Mouse (Mus musculus): ENCODE data around the gene Gm17067. TPM values are rescaled to one million over a fixed set of nuclear protein-coding genes. Genes with fewer than 3 reads are reported as not detected.
A peak's percentile ranks its signal among the peaks of the same experiment; 100 is the strongest.
"Not testable (repeated sequence)": the region's sequence is repeated elsewhere in the genome, so short reads cannot be mapped to it uniquely, and the experiment has no call there.

Gm17067 gene
- polyA plus RNA-seq (2015; fragmentation: Nextera tagmentation; extraction: Ambion mirVana): not detected in 2 replicates

- H3K4me1 ChIP-seq (ENCODE audit: control insufficient read depth, low read depth, low read length); H3K4me2 ChIP-seq (ENCODE audit: low read depth, low read length); H3K9ac ChIP-seq (ENCODE audit: low read depth, low read length); H3K9me3 ChIP-seq (replicated peaks; ENCODE audit: control insufficient read depth, low read length); H3K27ac ChIP-seq (ENCODE audit: low read length); H3K4me3 ChIP-seq (ENCODE audit: low read depth, low read length); H3K36me3 ChIP-seq (ENCODE audit: control insufficient read depth, insufficient read depth); ATAC-seq (ENCODE audit: low read depth); H3K27me3 ChIP-seq (ENCODE audit: control insufficient read depth, insufficient read depth, low read depth, low read length): not testable (repeated sequence)
- WGBS (ENCODE audit: insufficient replicate concordance): 66% methylated on average over 4 of the region's 4 CpGs
Measured at GRCm38 (mm10) chr7:42726917-42727316, at the start of gene Gm17067. Gene Gm17067 (minus strand): TSS chr7:42727017.

GRCm38 (mm10) chr7:42749836-42750235, 23.0 kb upstream of the Gm17067 start:
- 38% methylated on average over 19 of the region's 20 CpGs for WGBS (ENCODE audit: insufficient replicate concordance)
- Histone ChIP-seq H3K9me3 (replicated peaks; ENCODE audit: control insufficient read depth, low read length) (no peaks in the 10 kb centered on the region), H3K4me3 (ENCODE audit: low read depth, low read length) (no peak overlapping the region), H3K4me1 (ENCODE audit: control insufficient read depth, low read depth, low read length) (no peaks in the 10 kb centered on the region), H3K36me3 (ENCODE audit: control insufficient read depth, insufficient read depth) (no peaks in the 10 kb centered on the region), H3K27ac (ENCODE audit: low read length) (no peak overlapping the region), H3K27me3 (ENCODE audit: control insufficient read depth, insufficient read depth, low read depth, low read length) (no peaks in the 10 kb centered on the region), H3K4me2 (ENCODE audit: low read depth, low read length) (no peak overlapping the region), H3K9ac (ENCODE audit: low read depth, low read length) (no peak overlapping the region)
- ATAC-seq (ENCODE audit: low read depth): no peak

GRCm38 (mm10) chr7:42738536-42739210, 11.9 kb upstream of the Gm17067 start:
- Histone ChIP-seq H3K27me3 (ENCODE audit: control insufficient read depth, insufficient read depth, low read depth, low read length) (no peaks in the 10 kb centered on the region), H3K4me2 (ENCODE audit: low read depth, low read length) (no peak overlapping the region), H3K4me3 (ENCODE audit: low read depth, low read length) (no peak overlapping the region), H3K36me3 (ENCODE audit: control insufficient read depth, insufficient read depth) (no peaks in the 10 kb centered on the region), H3K9ac (ENCODE audit: low read depth, low read length) (no peak overlapping the region), H3K4me1 (ENCODE audit: control insufficient read depth, low read depth, low read length) (no peaks in the 10 kb centered on the region), H3K9me3 (replicated peaks; ENCODE audit: control insufficient read depth, low read length) (no peaks in the 10 kb centered on the region), H3K27ac (ENCODE audit: low read length) (no peak overlapping the region)
- 61% methylated on average over 10 of the region's 10 CpGs for WGBS (ENCODE audit: insufficient replicate concordance)
- ATAC-seq (ENCODE audit: low read depth): no peak

GRCm38 (mm10) chr7:42693251-42693650, 33.6 kb downstream of the Gm17067 start:
- H3K4me1 ChIP-seq (ENCODE audit: control insufficient read depth, low read depth, low read length); H3K9me3 ChIP-seq (replicated peaks; ENCODE audit: control insufficient read depth, low read length); H3K27me3 ChIP-seq (ENCODE audit: control insufficient read depth, insufficient read depth, low read depth, low read length); H3K27ac ChIP-seq (ENCODE audit: low read length); H3K36me3 ChIP-seq (ENCODE audit: control insufficient read depth, insufficient read depth); ATAC-seq (ENCODE audit: low read depth): not testable (repeated sequence)
- Histone ChIP-seq H3K9ac (ENCODE audit: low read depth, low read length) (peak overlapping the region; percentile 61; the same call in 1 of the 2 replicates), H3K4me3 (ENCODE audit: low read depth, low read length) (peak overlapping the region; percentile 67), H3K4me2 (ENCODE audit: low read depth, low read length) (peak overlapping the region; percentile 54)
- 1% methylated on average over 4 of the region's 4 CpGs for WGBS (ENCODE audit: insufficient replicate concordance)

- Histone ChIP-seq H3K4me2 (ENCODE audit: low read depth, low read length) (peak within 1 kb of the TSS; percentile 54), H3K27ac (ENCODE audit: low read length) (peak within 1 kb of the TSS; percentile 37; the same call in 1 of the 2 replicates), H3K4me3 (ENCODE audit: low read depth, low read length) (peak within 1 kb of the TSS; percentile 67), H3K9ac (ENCODE audit: low read depth, low read length) (peak within 1 kb of the TSS; percentile 61)
- ATAC-seq (ENCODE audit: low read depth): peak; percentile 100
- WGBS (ENCODE audit: insufficient replicate concordance): under 1% methylated on average over 23 of the region's 23 CpGs
- H3K9me3 ChIP-seq (replicated peaks; ENCODE audit: control insufficient read depth, low read length); H3K36me3 ChIP-seq (ENCODE audit: control insufficient read depth, insufficient read depth); H3K4me1 ChIP-seq (ENCODE audit: control insufficient read depth, low read depth, low read length); H3K27me3 ChIP-seq (ENCODE audit: control insufficient read depth, insufficient read depth, low read depth, low read length): not testable (repeated sequence)
Measured at GRCm38 (mm10) chr7:42692362-42693158, 34.3 kb downstream of the Gm17067 start, which contains the start of gene Zfp975. Gene Zfp975 (minus strand): TSS chr7:42692742.

- WGBS (ENCODE audit: insufficient replicate concordance): 74% methylated on average over 6 of the region's 6 CpGs
- H3K27me3 ChIP-seq (ENCODE audit: control insufficient read depth, insufficient read depth, low read depth, low read length); H3K9ac ChIP-seq (ENCODE audit: low read depth, low read length); H3K27ac ChIP-seq (ENCODE audit: low read length); H3K4me1 ChIP-seq (ENCODE audit: control insufficient read depth, low read depth, low read length); H3K36me3 ChIP-seq (ENCODE audit: control insufficient read depth, insufficient read depth); H3K4me3 ChIP-seq (ENCODE audit: low read depth, low read length); H3K4me2 ChIP-seq (ENCODE audit: low read depth, low read length); ATAC-seq (ENCODE audit: low read depth); H3K9me3 ChIP-seq (replicated peaks; ENCODE audit: control insufficient read depth, low read length): not testable (repeated sequence)
Measured at GRCm38 (mm10) chr7:42680081-42680480, 46.7 kb downstream of the Gm17067 start.

GRCm38 (mm10) chr7:42679646-42680045, 47.2 kb downstream of the Gm17067 start:
- H3K4me3 ChIP-seq (ENCODE audit: low read depth, low read length); H3K27ac ChIP-seq (ENCODE audit: low read length); H3K36me3 ChIP-seq (ENCODE audit: control insufficient read depth, insufficient read depth); ATAC-seq (ENCODE audit: low read depth); H3K4me2 ChIP-seq (ENCODE audit: low read depth, low read length); H3K4me1 ChIP-seq (ENCODE audit: control insufficient read depth, low read depth, low read length); H3K27me3 ChIP-seq (ENCODE audit: control insufficient read depth, insufficient read depth, low read depth, low read length); H3K9ac ChIP-seq (ENCODE audit: low read depth, low read length); H3K9me3 ChIP-seq (replicated peaks; ENCODE audit: control insufficient read depth, low read length): not testable (repeated sequence)

- not testable (repeated sequence) for H3K4me3 ChIP-seq (ENCODE audit: low read depth, low read length); H3K9me3 ChIP-seq (replicated peaks; ENCODE audit: control insufficient read depth, low read length); H3K4me1 ChIP-seq (ENCODE audit: control insufficient read depth, low read depth, low read length); H3K27ac ChIP-seq (ENCODE audit: low read length); ATAC-seq (ENCODE audit: low read depth); H3K4me2 ChIP-seq (ENCODE audit: low read depth, low read length); H3K27me3 ChIP-seq (ENCODE audit: control insufficient read depth, insufficient read depth, low read depth, low read length); H3K9ac ChIP-seq (ENCODE audit: low read depth, low read length); H3K36me3 ChIP-seq (ENCODE audit: control insufficient read depth, insufficient read depth)
- 60% methylated on average over 4 of the region's 5 CpGs for WGBS (ENCODE audit: insufficient replicate concordance)
Measured at GRCm38 (mm10) chr7:42660140-42660539, 66.7 kb downstream of the Gm17067 start.
